Mouse (Mus musculus) limb, embryonic 11.5 days (tissue): ENCODE data around the gene Fam173a. TPM values are rescaled to one million over a fixed set of nuclear protein-coding genes. Genes with fewer than 3 reads are reported as not detected.
A peak's percentile ranks its signal among the peaks of the same experiment; 100 is the strongest.

ENCODE experiments used
- ATAC-seq: fragments of 200-750 bp; cut with Nextera tagmentation; 2 replicates; pipeline ENCODE4 v1.8.0; 2017; ENCODE audit warnings: low read depth; ENCODE audit not compliant: insufficient number of reproducible peaks, low FRiP score, low TSS enrichment
- DNase-seq: peaks from one replicate; pipeline ENCODE4 v3.0.0-alpha.2; 2015; ENCODE audit warnings: low spot score
- H3K27ac ChIP-seq: fragments of 300-500 bp; sonication (generic); replicated peaks from 2 replicates; pipeline ENCODE4 v1.5.1; 2014; ENCODE audit warnings: low read depth, mild to moderate bottlenecking, low read length
- H3K27me3 ChIP-seq: fragments of 300-500 bp; sonication (generic); 2 replicates; pipeline ENCODE4 v1.6.1; 2014; ENCODE audit warnings: mild to moderate bottlenecking, low read length, mixed read lengths; ENCODE audit not compliant: control insufficient read depth, insufficient read depth
- H3K36me3 ChIP-seq: fragments of 300-500 bp; sonication (generic); 2 replicates; pipeline ENCODE4 v1.6.1; 2014; ENCODE audit warnings: mild to moderate bottlenecking, low read length, moderate library complexity, mixed read lengths; ENCODE audit not compliant: control insufficient read depth, insufficient read depth
- H3K4me1 ChIP-seq: fragments of 300-500 bp; sonication (generic); 2 replicates; pipeline ENCODE4 v1.6.1; 2014; ENCODE audit warnings: low read length, mixed read lengths; ENCODE audit not compliant: control insufficient read depth, insufficient read depth
- H3K4me2 ChIP-seq: fragments of 300-500 bp; sonication (generic); 2 replicates; pipeline ENCODE4 v1.6.1; 2014; ENCODE audit warnings: low read depth, mild to moderate bottlenecking, moderate library complexity; ENCODE audit not compliant: severe bottlenecking
- H3K4me3 ChIP-seq: fragments of 300-500 bp; sonication (generic); 2 replicates; pipeline ENCODE4 v1.5.1; 2014; ENCODE audit warnings: low read depth, low read length
- H3K9ac ChIP-seq: fragments of 300-500 bp; sonication (generic); 2 replicates; pipeline ENCODE4 v1.6.1; 2014; ENCODE audit warnings: mild to moderate bottlenecking, low read length
- H3K9me3 ChIP-seq: fragments of 300-500 bp; sonication (generic); 2 replicates; pipeline ENCODE4 v1.6.1; 2016; ENCODE audit warnings: low read length; ENCODE audit not compliant: control insufficient read depth
- WGBS: fragments of 180-500 bp; shearing (Covaris S2); extraction: QIAGEN DNeasy Blood & Tissue Kit; methylation state at CpG from one replicate; pipeline ENCODE4 v1.1.7; 2014; 5-methylcytosine and 5-hydroxymethylcytosine counted together
- polyA plus RNA-seq: library from polyadenylated mRNA; unstranded; fragments of >200 nt; fragmentation: Nextera tagmentation; extraction: Ambion mirVana; gene quantifications from 2 replicates; pipeline ENCODE4 v1.2.1, GENCODE M21; 2014

Fam173a gene
- polyA plus RNA-seq, 1 experiment from 2014 or later = 53.4 TPM

GRCm38 (mm10) chr17:25796211-25796771, 3.6 kb upstream of the Fam173a start:
- under 1% methylated on average over 37 of the region's 37 CpGs for WGBS
- Histone ChIP-seq H3K36me3 (no peaks in the 10 kb centered on the region), H3K9me3 (no peaks in the 10 kb centered on the region), H3K4me1 (peaks cover 33% of the 10 kb centered on the region), H3K27me3 (no peaks in the 10 kb centered on the region), H3K4me2 (peak overlapping the region; percentile 99), H3K27ac (peak overlapping the region; percentile 57), H3K9ac (peak overlapping the region; percentile 79), H3K4me3 (peak overlapping the region; percentile 76)
- peak; percentile 26; the same call in 1 of the 2 replicates for ATAC-seq
- peak; percentile 52 for DNase-seq

DNA sequence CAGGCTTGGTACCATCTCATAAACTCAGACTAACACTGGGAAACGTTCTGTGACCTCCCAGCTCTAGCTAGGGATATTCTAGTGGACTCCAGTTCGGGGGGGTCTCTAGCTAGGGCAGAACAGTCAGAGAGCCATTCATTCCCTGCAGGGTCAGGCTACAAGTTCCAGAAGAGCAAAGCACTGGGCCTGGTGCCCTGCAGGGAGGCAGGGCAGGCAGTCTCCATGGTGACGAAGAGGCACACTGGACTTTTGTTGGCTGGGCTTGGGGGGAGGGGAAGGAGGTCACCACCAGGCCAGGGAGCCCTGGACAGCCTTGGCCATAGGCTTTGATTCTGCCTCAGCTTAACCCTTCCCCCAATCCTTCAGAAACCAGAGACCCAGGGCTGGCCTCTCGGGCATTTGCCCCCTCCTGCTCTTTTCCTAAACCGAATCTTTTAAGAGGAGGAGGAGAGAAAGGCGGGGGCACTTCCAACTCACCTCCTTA, 3.0 kb upstream of the Fam173a start, which contains the start of gene AC134908.4:
Gene AC134908.4 (minus strand): TSS at position 51 of the 484 bp plus-strand sequence.
- Histone ChIP-seq H3K9ac (peak within 1 kb of the TSS; percentile 79), H3K36me3 (no peaks in the 10 kb centered on the region), H3K4me1 (peaks cover 35% of the 10 kb centered on the region), H3K27me3 (no peaks in the 10 kb centered on the region), H3K4me3 (peak within 1 kb of the TSS; percentile 76), H3K27ac (peak within 1 kb of the TSS; percentile 57), H3K9me3 (no peaks in the 10 kb centered on the region), H3K4me2 (peak within 1 kb of the TSS; percentile 99)
- peak; percentile 69 for DNase-seq
- WGBS = 6% methylated on average over 6 of the region's 6 CpGs
- ATAC-seq = peak; percentile 3; the same call in 1 of the 2 replicates

GRCm38 (mm10) chr17:25794998-25795397, 2.3 kb upstream of the Fam173a start:
- WGBS = 87% methylated on average over 17 of the region's 17 CpGs
- Histone ChIP-seq H3K9ac (no peak overlapping the region), H3K4me2 (peak overlapping the region; percentile 99; the same call in 1 of the 2 replicates), H3K36me3 (no peaks in the 10 kb centered on the region), H3K27me3 (no peaks in the 10 kb centered on the region), H3K4me3 (no peak overlapping the region), H3K4me1 (peaks cover 35% of the 10 kb centered on the region), H3K9me3 (no peaks in the 10 kb centered on the region), H3K27ac (no peak overlapping the region)
- no peak for ATAC-seq
- DNase-seq = no peak

GRCm38 (mm10) chr17:25794197-25794596, 1.5 kb upstream of the Fam173a start:
- 86% methylated on average over 13 of the region's 13 CpGs for WGBS
- no peak overlapping the region for H3K4me2 ChIP-seq

DNA sequence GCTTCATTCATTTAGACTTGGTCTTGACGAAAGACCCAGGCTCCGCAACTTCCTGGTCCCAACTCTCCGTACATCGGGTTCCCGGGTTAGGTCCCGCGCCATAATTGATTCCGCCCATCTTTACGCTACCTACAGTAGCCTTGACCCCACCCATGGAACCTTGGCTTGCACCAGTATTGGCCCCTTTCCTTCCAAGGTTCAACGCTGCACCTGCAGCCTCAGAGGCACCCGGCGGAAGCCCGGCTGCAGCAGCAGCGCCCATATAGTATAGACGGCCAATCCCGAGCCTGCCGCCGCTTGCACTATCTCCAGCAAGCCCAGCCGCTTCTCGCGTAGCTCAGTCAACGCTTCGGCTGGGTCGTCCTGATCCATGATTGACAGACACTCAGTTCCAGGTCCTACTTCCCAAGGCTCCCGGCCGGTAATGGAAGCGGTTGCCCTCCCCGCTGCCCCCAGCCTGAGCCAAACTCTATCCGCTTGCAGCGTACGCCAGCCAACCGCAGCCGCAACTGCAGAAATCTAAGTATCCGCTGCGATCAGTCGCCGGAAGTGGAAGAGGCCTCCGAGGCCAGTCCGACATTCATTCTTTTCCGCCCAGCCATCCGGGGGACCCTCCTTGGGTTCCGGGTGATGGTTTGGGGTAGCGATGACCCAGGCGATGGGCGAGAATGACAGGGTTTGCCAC, 716 bp downstream of the Fam173a start:
- H3K27ac ChIP-seq = peak overlapping the region; percentile 79
- H3K4me3 ChIP-seq = peak overlapping the region; percentile 66
- WGBS = under 1% methylated on average over 45 of the region's 45 CpGs
- DNase-seq = peak; percentile 91
- H3K36me3 ChIP-seq = 0 out of 2 replicates have a peak, but pooled peaks cover 11% of the 10 kb centered on the region
- H3K27me3 ChIP-seq = no peaks in the 10 kb centered on the region
- H3K4me2 ChIP-seq = peak overlapping the region; percentile 90
- H3K9ac ChIP-seq = peak overlapping the region; percentile 71
- no peaks in the 10 kb centered on the region for H3K9me3 ChIP-seq
- peak; percentile 26 for ATAC-seq
- H3K4me1 ChIP-seq = peaks cover 30% of the 10 kb centered on the region

More at GRCm38 (mm10) chr17:25794197-25794596, 1.5 kb upstream of the Fam173a start:
- Histone ChIP-seq H3K4me1 (peaks cover 35% of the 10 kb centered on the region), H3K9me3 (no peaks in the 10 kb centered on the region), H3K9ac (no peak overlapping the region), H3K27ac (no peak overlapping the region), H3K36me3 (0 out of 2 replicates have a peak, but pooled peaks cover 3% of the 10 kb centered on the region), H3K4me3 (no peak overlapping the region), H3K27me3 (no peaks in the 10 kb centered on the region)
- ATAC-seq = no peak
- DNase-seq = no peak

GRCm38 (mm10) chr17:25791320-25791842, 1.3 kb downstream of the Fam173a start:
- Histone ChIP-seq H3K4me1 (peaks cover 30% of the 10 kb centered on the region), H3K36me3 (0 out of 2 replicates have a peak, but pooled peaks cover 11% of the 10 kb centered on the region), H3K4me3 (peak overlapping the region; percentile 66), H3K9me3 (no peaks in the 10 kb centered on the region), H3K4me2 (peak overlapping the region; percentile 90), H3K27me3 (no peaks in the 10 kb centered on the region), H3K27ac (peak overlapping the region; percentile 79), H3K9ac (peak overlapping the region; percentile 71)
- ATAC-seq (peak; percentile 1; the same call in 1 of the 2 replicates), DNase-seq (no peak)
- whole genome bisulfite sequencing = 32% methylated on average over 19 of the region's 19 CpGs

- ATAC-seq = no peak
- H3K9me3 ChIP-seq = no peaks in the 10 kb centered on the region
- H3K9ac ChIP-seq = no peak overlapping the region
- H3K4me3 ChIP-seq = no peak overlapping the region
- H3K4me1 ChIP-seq = peaks cover 27% of the 10 kb centered on the region
- 92% methylated on average over 9 of the region's 9 CpGs for WGBS
- no peak overlapping the region; the same call in 1 of the 2 replicates for H3K4me2 ChIP-seq
- no peak overlapping the region for H3K27ac ChIP-seq
- DNase-seq = no peak
- H3K36me3 ChIP-seq = peaks cover 27% of the 10 kb centered on the region
- no peaks in the 10 kb centered on the region for H3K27me3 ChIP-seq
Measured at GRCm38 (mm10) chr17:25786781-25787504, 5.8 kb downstream of the Fam173a start.

GRCm38 (mm10) chr17:25786280-25786679, 6.4 kb downstream of the Fam173a start, which contains the start of gene Ccdc78:
Gene Ccdc78, plus strand, starts transcription at chr17:25786580.
- H3K4me2 ChIP-seq = peak within 1 kb of the TSS; percentile 85
- H3K27ac ChIP-seq = peak within 1 kb of the TSS; percentile 87
- ATAC-seq (no peak), DNase-seq (no peak)
- H3K4me1 ChIP-seq = peaks cover 24% of the 10 kb centered on the region
- H3K27me3 ChIP-seq = no peaks in the 10 kb centered on the region
- H3K4me3 ChIP-seq = peak within 1 kb of the TSS; percentile 76
- peak within 1 kb of the TSS; percentile 64 for H3K9ac ChIP-seq
- H3K9me3 ChIP-seq = no peaks in the 10 kb centered on the region
- H3K36me3 ChIP-seq = peaks cover 29% of the 10 kb centered on the region
- WGBS = 86% methylated on average over 3 of the region's 3 CpGs
